Mouse (Mus musculus) hindbrain, embryonic 15.5 days (tissue): Measurements from ENCODE around the gene Taz. TPM values are rescaled to one million over a fixed set of nuclear protein-coding genes. Genes with fewer than 3 reads are reported as not detected.

Source experiments
- ATAC-seq: fragments of 200-750 bp; cut with Nextera tagmentation; 2 replicates; pipeline ENCODE4 v1.8.0; 2017; ENCODE audit warnings: low read depth, moderate number of reproducible peaks, moderate TSS enrichment; ENCODE audit not compliant: low FRiP score
- H3K27ac ChIP-seq: fragments of 300-500 bp; sonication (generic); replicated peaks from 2 replicates; pipeline ENCODE4 v1.5.1; 2015; ENCODE audit warnings: mild to moderate bottlenecking, inconsistent platforms
- H3K27me3 ChIP-seq: fragments of 300-500 bp; sonication (generic); 2 replicates; pipeline ENCODE4 v1.6.1; 2015; ENCODE audit warnings: control low read depth, inconsistent platforms
- H3K36me3 ChIP-seq: fragments of 300-500 bp; sonication (generic); 2 replicates; pipeline ENCODE4 v1.6.1; 2015; ENCODE audit warnings: control low read depth, inconsistent platforms
- H3K4me1 ChIP-seq: fragments of 300-500 bp; sonication (generic); replicated peaks from 2 replicates; pipeline ENCODE4 v1.6.1; 2015; ENCODE audit warnings: control low read depth, inconsistent platforms
- H3K4me2 ChIP-seq: fragments of 300-500 bp; sonication (generic); 2 replicates; pipeline ENCODE4 v1.6.1; 2015; ENCODE audit warnings: moderate library complexity, mild to moderate bottlenecking, inconsistent platforms
- H3K4me3 ChIP-seq: fragments of 300-500 bp; sonication (generic); 2 replicates; pipeline ENCODE4 v1.5.1; 2015; ENCODE audit warnings: mild to moderate bottlenecking, inconsistent platforms
- H3K9ac ChIP-seq: fragments of 300-500 bp; sonication (generic); 2 replicates; pipeline ENCODE4 v1.6.1; 2015; ENCODE audit warnings: inconsistent platforms
- H3K9me3 ChIP-seq: fragments of 300-500 bp; sonication (generic); 2 replicates; pipeline ENCODE4 v1.6.1; 2016; ENCODE audit warnings: control low read depth, inconsistent platforms
- WGBS: fragments of 180-500 bp; shearing (Covaris S2); methylation state at CpG from one replicate; pipeline ENCODE4 v1.1.7; 2015; 5-methylcytosine and 5-hydroxymethylcytosine counted together
- polyA plus RNA-seq: library from polyadenylated mRNA; unstranded; fragments of >200 nt; fragmentation: Nextera tagmentation; extraction: Ambion mirVana; gene quantifications from 2 replicates; pipeline ENCODE4 v1.2.1, GENCODE M21; 2015

Taz gene
- polyA plus RNA-seq = 73.2 and 80.1 TPM in 2 replicates

DNA sequence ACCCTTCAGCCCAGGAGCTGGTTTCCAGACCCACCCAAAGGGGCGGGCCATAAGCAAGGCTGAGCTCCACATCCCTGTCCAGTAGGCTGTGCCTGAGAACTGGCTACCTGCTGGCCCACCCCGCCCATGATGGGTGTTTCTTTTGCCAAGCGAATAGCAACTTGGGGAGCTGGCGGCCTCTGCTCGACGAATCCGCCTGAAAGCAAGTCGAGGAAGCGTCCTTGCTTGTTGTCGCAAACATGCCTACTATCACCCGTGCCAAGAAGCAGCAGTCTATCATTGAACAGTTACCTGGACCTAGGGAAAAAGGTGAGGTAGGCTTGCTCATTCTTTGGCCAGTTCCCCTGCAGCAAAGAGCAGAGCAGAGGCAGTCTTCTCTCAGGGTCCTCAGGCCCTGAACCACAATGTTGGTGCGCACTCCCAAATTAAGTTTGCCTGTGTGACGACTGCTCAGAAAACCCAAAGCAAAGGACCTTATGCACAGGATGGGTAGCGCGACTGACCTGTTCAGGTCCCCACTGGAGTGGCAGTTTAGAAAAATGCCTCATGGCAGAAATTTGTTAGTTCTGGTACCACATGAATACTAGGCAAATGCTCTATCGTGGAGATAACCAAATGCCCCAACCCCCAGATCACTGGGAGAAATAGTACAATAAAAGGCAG lies at the start of gene Taz, which contains the start of gene Dnase1l1:
Gene Taz, plus strand, starts transcription at position 181 of the 663 bp plus-strand sequence.
Gene Dnase1l1, minus strand, starts transcription at position 606 of the 663 bp plus-strand sequence.
- Histone ChIP-seq H3K9ac (peak within 1 kb of the TSS; percentile 66), H3K4me3 (peak within 1 kb of the TSS; percentile 62), H3K27ac (peak within 1 kb of the TSS; percentile 83), H3K9me3 (no peaks in the 10 kb centered on the region), H3K36me3 (no peaks in the 10 kb centered on the region), H3K4me1 (peaks cover 15% of the 10 kb centered on the region), H3K27me3 (no peaks in the 10 kb centered on the region), H3K4me2 (peak within 1 kb of the TSS; percentile 70)
- peak; percentile 67 for ATAC-seq
- 18% methylated on average over 16 of the region's 16 CpGs for WGBS

DNA sequence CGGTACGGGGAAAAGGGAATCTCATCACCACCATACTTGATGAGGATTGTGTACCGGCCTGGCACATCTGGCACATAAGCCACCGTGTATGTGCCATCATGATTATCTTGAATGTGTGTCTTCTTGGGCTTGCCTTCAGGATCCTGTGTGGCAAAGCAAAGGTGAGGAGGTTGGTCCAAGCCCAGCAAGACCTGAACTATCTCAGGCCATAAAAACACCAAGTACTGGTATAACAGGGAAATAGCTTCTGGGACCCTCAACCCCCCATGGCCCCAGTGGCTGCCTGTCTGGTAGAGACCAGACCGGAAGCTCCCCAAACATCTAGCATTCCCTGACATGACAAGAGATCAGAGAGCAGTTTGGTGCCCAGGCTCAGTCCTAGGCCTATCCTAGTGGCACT lies 48.5 kb upstream of the Taz start:
- H3K9ac ChIP-seq = no peak overlapping the region
- H3K27me3 ChIP-seq = no peaks in the 10 kb centered on the region
- H3K36me3 ChIP-seq = peaks cover 80% of the 10 kb centered on the region
- no peaks in the 10 kb centered on the region for H3K4me1 ChIP-seq
- no peak overlapping the region for H3K4me3 ChIP-seq
- H3K4me2 ChIP-seq = no peak overlapping the region
- no peak overlapping the region for H3K27ac ChIP-seq
- WGBS = 94% methylated on average over 5 of the region's 5 CpGs
- H3K9me3 ChIP-seq = no peaks in the 10 kb centered on the region
- no peak for ATAC-seq

DNA sequence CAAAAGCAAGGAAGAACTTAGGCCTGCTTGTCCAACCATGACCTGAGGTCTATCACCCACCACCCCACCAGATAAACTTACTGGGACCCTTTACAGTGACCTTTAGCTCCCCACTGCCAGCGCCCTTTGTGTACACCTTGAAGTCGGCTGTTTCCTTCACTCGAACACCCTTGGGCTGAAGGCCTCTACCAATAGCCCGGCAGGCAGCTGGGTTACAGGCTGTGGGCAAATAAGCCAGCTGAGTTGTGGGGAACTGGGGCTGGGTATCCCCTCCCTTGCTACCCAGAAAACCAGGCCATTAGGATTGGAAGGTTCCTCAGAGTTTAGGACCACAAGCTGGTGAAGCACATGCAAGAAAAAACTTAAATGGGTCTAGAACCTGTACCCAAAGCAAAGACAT lies 41.4 kb upstream of the Taz start:
- Histone ChIP-seq H3K27ac (no peak overlapping the region), H3K9ac (no peak overlapping the region), H3K4me3 (no peak overlapping the region), H3K36me3 (peaks cover 64% of the 10 kb centered on the region), H3K9me3 (no peaks in the 10 kb centered on the region), H3K4me2 (no peak overlapping the region), H3K4me1 (peaks cover 20% of the 10 kb centered on the region), H3K27me3 (no peaks in the 10 kb centered on the region)
- 91% methylated on average over 4 of the region's 4 CpGs for WGBS
- ATAC-seq = no peak

DNA sequence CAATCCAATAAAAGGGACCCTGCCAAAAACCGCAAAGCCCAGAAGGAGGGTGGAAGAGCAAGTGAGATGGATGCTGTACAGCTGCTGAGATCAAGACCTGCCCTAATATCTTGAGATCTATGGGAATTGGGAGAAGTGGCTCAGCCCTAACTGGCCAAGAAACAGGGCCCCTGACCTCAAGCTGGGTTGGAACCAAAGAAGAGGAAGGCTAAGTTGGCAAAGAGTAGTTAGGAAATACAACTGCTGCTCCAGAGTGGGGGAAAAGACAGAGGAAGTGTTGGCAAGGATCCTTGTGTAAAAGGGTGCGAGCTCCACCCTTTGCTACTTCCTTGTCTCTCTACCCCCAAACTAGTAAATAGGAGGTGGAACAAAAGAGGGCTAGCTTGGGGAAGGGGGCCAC lies 38.3 kb upstream of the Taz start:
- no peak for ATAC-seq
- Histone ChIP-seq H3K4me1 (peaks cover 20% of the 10 kb centered on the region), H3K36me3 (peaks cover 43% of the 10 kb centered on the region), H3K27me3 (no peaks in the 10 kb centered on the region), H3K4me3 (peak overlapping the region; percentile 58), H3K9me3 (no peaks in the 10 kb centered on the region), H3K4me2 (peak overlapping the region; percentile 67), H3K9ac (peak overlapping the region; percentile 70; the same call in 1 of the 2 replicates), H3K27ac (no peak overlapping the region)
- WGBS = 94% methylated on average over 2 of the region's 2 CpGs

DNA sequence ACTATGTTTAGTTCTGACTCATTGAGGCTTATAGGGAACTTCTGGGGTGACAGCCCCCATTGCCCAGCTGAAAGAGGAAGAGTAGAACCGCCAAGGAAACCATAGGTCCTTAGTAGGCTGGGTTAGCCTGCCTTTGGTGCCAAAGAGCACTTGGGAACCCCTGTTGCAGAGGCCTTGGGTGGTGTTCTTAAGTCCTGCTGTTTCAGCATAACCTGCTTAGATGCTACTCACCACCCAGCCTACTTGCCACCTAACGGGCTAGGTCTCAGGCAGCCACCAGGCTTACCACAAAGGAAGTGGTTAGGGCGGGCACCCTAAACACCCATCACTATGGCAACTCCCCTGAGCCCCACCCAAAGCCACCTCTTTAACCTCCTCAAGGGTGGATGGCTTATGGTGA lies 37.9 kb upstream of the Taz start:
- 74% methylated on average over 3 of the region's 3 CpGs for WGBS
- H3K4me3 ChIP-seq = peak overlapping the region; percentile 58
- H3K36me3 ChIP-seq = peaks cover 40% of the 10 kb centered on the region
- H3K27ac ChIP-seq = peak overlapping the region; percentile 87; the same call in 1 of the 2 replicates
- peaks cover 20% of the 10 kb centered on the region for H3K4me1 ChIP-seq
- ATAC-seq = no peak
- H3K4me2 ChIP-seq = peak overlapping the region; percentile 67
- H3K9me3 ChIP-seq = no peaks in the 10 kb centered on the region
- no peaks in the 10 kb centered on the region for H3K27me3 ChIP-seq
- peak overlapping the region; percentile 70; the same call in 1 of the 2 replicates for H3K9ac ChIP-seq

DNA sequence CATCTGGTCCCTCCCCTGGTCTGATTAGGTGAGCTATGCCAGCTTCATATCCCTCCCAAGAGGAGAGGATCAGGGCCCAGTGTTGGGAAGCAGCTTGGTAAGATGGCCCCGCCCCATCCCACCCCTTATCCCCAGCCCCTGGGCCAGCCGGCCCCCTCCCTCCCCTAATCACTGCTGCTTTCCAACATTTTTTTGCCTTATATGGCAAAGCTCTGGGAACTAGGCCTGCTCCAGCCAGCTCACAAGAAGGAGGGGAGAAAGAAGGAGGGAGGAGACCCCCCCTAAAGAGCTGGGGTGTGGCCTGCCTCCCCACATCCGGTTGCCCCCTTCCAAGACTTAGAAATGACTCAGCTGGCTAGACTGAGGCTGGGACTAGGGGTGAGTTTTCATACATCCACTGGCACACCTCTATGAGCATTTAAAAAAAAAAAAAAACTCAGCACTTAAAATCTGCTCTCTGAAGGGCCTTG lies 37.1 kb upstream of the Taz start:
- H3K4me3 ChIP-seq = peak overlapping the region; percentile 58
- no peaks in the 10 kb centered on the region for H3K27me3 ChIP-seq
- peak overlapping the region; percentile 67 for H3K4me2 ChIP-seq
- peaks cover 32% of the 10 kb centered on the region for H3K36me3 ChIP-seq
- peaks cover 27% of the 10 kb centered on the region for H3K4me1 ChIP-seq
- peak overlapping the region; percentile 70; the same call in 1 of the 2 replicates for H3K9ac ChIP-seq
- peak overlapping the region; percentile 87 for H3K27ac ChIP-seq
- ATAC-seq = peak; percentile 52
- no peaks in the 10 kb centered on the region for H3K9me3 ChIP-seq
- WGBS = 29% methylated on average over 3 of the region's 3 CpGs

DNA sequence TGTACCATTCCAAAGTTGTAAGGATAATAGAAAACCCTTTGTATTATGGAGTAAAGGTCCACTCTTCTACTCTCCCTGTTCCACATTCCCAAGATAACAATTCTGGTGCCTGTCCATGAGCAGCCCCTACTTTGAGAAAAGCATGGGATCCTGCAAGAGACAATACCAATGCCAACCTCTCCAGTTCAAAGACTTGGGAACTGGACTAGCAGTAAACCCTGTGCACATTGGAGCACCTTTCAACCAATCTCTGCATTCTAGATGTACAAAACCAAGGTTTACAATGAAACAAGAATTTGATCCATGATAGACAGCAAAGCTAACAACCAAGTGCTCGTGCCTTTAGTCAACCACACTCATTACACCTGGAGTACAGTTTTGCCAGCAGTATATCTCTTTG lies 36.6 kb upstream of the Taz start:
- Histone ChIP-seq H3K27ac (peak overlapping the region; percentile 87), H3K27me3 (no peaks in the 10 kb centered on the region), H3K4me3 (peak overlapping the region; percentile 58), H3K9me3 (no peaks in the 10 kb centered on the region), H3K36me3 (peaks cover 29% of the 10 kb centered on the region), H3K4me1 (peaks cover 27% of the 10 kb centered on the region), H3K4me2 (peak overlapping the region; percentile 67), H3K9ac (peak overlapping the region; percentile 70)
- ATAC-seq = no peak
- 37% methylated on average over 1 of the region's 1 CpGs for WGBS

DNA sequence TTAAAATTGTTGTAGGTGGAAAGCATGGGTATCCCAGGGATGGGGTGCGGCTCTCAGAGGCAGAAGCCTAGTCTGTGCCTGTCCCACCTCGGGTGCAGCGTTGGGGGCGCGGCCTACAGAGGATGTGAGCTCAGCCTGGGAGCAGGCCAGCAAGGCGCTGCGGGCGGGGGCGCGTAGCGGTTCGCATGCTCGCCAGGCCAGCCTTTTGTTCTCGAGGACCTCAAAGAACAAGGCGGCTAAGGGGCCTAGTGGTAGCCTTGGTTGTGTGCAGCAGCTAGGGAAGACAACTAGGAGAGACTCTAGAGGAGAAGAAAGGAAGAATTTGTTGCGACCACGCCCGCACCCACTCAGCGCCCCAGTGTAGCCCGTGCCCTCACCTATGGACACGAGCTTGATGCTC lies 36.0 kb upstream of the Taz start:
- Histone ChIP-seq H3K27me3 (no peaks in the 10 kb centered on the region), H3K36me3 (peaks cover 23% of the 10 kb centered on the region), H3K27ac (peak overlapping the region; percentile 87), H3K4me3 (peak overlapping the region; percentile 58), H3K9me3 (no peaks in the 10 kb centered on the region), H3K9ac (peak overlapping the region; percentile 70), H3K4me1 (peaks cover 27% of the 10 kb centered on the region), H3K4me2 (peak overlapping the region; percentile 67)
- 24% methylated on average over 21 of the region's 21 CpGs for WGBS
- peak; percentile 23; the same call in 1 of the 2 replicates for ATAC-seq

DNA sequence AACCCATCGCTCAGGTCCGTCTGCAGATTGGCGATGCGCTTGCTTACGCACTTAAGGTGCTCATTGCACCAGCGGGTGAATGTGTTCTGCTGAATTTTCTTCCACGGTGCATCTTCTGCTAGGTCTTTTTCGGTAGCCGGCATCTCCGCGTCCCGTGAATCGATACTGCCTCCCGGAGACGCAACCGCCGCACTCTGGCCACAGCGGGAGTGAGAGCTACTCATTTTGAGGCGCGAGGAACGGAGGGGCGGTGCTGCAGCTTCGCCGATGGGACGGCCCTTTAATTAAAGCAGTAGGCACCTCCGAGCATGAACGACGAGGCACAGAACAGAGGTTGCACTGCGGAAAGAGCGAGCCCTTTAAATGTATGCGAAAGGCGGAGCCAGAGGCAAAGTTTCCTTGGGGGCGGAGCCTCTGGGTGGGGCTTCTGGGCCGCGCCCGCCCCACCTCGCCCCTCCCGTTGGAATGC lies 35.5 kb upstream of the Taz start:
- ATAC-seq = peak; percentile 90
- Histone ChIP-seq H3K27me3 (no peaks in the 10 kb centered on the region), H3K27ac (peak overlapping the region; percentile 87), H3K9ac (peak overlapping the region; percentile 70), H3K4me3 (peak overlapping the region; percentile 58), H3K4me1 (peaks cover 27% of the 10 kb centered on the region), H3K4me2 (peak overlapping the region; percentile 67), H3K9me3 (no peaks in the 10 kb centered on the region), H3K36me3 (peaks cover 18% of the 10 kb centered on the region)
- WGBS = 23% methylated on average over 29 of the region's 38 CpGs

DNA sequence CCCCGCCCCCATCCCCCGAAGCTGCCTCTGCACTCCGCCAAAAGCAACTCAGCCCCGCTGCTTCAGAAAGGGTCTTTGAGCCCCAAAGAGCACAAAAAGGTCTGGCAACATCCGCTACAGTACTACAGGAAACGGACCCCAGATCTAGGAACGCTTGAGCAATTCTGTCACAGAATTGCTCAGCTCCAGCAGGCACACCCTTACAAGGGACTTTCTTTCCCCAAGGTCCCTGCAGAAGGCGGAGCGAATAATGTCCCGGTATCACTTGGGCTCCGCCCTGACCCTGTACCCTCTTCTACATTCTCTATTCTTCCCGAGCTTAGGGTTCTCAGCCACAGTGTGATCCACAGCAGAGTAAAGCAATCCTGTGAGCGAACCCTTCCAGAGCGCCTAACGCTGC lies 35.0 kb upstream of the Taz start:
- peak overlapping the region; percentile 58 for H3K4me3 ChIP-seq
- peak overlapping the region; percentile 67 for H3K4me2 ChIP-seq
- WGBS = 24% methylated on average over 13 of the region's 15 CpGs
- H3K9me3 ChIP-seq = no peaks in the 10 kb centered on the region
- H3K9ac ChIP-seq = peak overlapping the region; percentile 29
- H3K36me3 ChIP-seq = peaks cover 13% of the 10 kb centered on the region
- ATAC-seq = peak; percentile 23
- H3K27me3 ChIP-seq = no peaks in the 10 kb centered on the region
- H3K27ac ChIP-seq = peak overlapping the region; percentile 76
- peaks cover 27% of the 10 kb centered on the region for H3K4me1 ChIP-seq

DNA sequence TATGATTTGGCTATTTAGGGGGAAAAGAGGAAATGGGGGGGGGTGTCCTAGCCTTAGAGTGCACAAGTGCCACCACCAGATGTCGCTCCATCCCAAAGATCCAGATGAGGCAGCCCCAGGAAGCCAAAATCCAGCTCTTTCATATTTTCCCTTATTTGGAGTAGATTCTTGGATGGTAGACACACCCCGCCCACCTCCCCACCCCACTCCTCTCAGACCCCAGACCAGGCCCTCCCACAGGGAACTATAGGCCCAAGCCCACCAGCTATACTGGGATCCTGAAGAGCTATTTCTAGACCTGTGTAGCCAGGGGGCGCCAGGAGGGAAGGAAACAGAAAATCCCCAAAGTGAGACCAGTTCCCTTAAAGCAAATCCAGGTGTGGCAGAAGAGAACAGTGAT lies 33.1 kb upstream of the Taz start:
- Histone ChIP-seq H3K27ac (no peak overlapping the region), H3K9ac (no peak overlapping the region), H3K4me1 (peaks cover 12% of the 10 kb centered on the region), H3K4me3 (no peak overlapping the region), H3K4me2 (peak overlapping the region; percentile 67), H3K36me3 (no peaks in the 10 kb centered on the region), H3K9me3 (no peaks in the 10 kb centered on the region), H3K27me3 (no peaks in the 10 kb centered on the region)
- WGBS = 32% methylated on average over 3 of the region's 3 CpGs
- ATAC-seq = no peak

DNA sequence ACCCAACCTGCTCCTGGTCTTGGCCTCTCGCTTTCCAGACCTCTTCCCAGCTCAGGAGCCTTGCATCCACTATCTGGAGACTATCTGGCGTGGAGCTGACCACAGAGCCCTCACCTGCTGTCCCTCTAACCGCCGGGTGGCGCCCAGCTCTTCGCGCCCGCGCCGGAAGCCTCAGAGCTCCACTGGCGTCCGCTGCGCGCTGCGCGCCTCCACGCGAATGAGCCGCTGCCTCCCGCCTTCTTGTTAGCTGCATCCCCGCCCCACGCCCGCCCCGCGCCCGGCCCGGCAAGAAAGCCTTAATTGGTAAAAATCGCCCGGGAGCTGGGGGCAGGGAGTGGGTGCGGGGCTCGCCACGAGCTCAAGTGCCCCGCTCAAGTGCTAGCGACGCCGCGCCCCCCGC lies 32.1 kb upstream of the Taz start, which contains the start of gene Flna:
Gene Flna, minus strand, starts transcription at position 206 of the 400 bp plus-strand sequence.
- Histone ChIP-seq H3K9me3 (no peaks in the 10 kb centered on the region), H3K9ac (peak within 1 kb of the TSS; percentile 46), H3K27ac (peak within 1 kb of the TSS; percentile 48), H3K4me2 (peak within 1 kb of the TSS; percentile 67), H3K36me3 (no peaks in the 10 kb centered on the region), H3K27me3 (no peaks in the 10 kb centered on the region), H3K4me1 (0 out of 2 replicates have a peak, but pooled peaks cover 7% of the 10 kb centered on the region), H3K4me3 (peak within 1 kb of the TSS; percentile 46)
- no peak for ATAC-seq
- WGBS = 17% methylated on average over 38 of the region's 38 CpGs
